Mouse (Mus musculus) heart, postnatal 14 days (tissue): ENCODE data around the gene Tent4a. TPM values are rescaled to one million over a fixed set of nuclear protein-coding genes. Genes with fewer than 3 reads are reported as not detected.

ENCODE experiments used
- total RNA-seq, 2 experiments: library from RNA; stranded (reverse); gene quantifications; 2 replicates each; pipeline ENCODE4 v1.2.3; 2021

The Tent4a gene
- total RNA-seq, 2 experiments from 2014 or later: 12.2 to 13.5 TPM

Other genes starting within 250 kb of the Tent4a start
- 10 to 100 TPM; 35.8 to 42.0 TPM for gene Nsun2, start 871 bp downstream of the Tent4a start, total RNA-seq
- 1 to 10 TPM; 1.6 to 1.7 TPM for gene Srd5a1, start 76.8 kb upstream of the Tent4a start, total RNA-seq
- 1 to 10 TPM; 1.3 to 1.9 TPM for gene Ube2ql1, start 205.3 kb upstream of the Tent4a start, total RNA-seq